Mouse (Mus musculus) E14TG2a.4 (cell line): ENCODE measurements around the gene Med13l.

Experiments
- CTCF ChIP-seq: conservative IDR thresholded peaks from 2 replicates; pipeline ENCODE4 v1.5.1; 2014; ENCODE audit warnings: low read length
- NANOG ChIP-seq: IDR thresholded peaks from 2 replicates; pipeline ENCODE4 v1.6.1; 2014; ENCODE audit warnings: borderline replicate concordance, low read length, mixed read lengths

DNA sequence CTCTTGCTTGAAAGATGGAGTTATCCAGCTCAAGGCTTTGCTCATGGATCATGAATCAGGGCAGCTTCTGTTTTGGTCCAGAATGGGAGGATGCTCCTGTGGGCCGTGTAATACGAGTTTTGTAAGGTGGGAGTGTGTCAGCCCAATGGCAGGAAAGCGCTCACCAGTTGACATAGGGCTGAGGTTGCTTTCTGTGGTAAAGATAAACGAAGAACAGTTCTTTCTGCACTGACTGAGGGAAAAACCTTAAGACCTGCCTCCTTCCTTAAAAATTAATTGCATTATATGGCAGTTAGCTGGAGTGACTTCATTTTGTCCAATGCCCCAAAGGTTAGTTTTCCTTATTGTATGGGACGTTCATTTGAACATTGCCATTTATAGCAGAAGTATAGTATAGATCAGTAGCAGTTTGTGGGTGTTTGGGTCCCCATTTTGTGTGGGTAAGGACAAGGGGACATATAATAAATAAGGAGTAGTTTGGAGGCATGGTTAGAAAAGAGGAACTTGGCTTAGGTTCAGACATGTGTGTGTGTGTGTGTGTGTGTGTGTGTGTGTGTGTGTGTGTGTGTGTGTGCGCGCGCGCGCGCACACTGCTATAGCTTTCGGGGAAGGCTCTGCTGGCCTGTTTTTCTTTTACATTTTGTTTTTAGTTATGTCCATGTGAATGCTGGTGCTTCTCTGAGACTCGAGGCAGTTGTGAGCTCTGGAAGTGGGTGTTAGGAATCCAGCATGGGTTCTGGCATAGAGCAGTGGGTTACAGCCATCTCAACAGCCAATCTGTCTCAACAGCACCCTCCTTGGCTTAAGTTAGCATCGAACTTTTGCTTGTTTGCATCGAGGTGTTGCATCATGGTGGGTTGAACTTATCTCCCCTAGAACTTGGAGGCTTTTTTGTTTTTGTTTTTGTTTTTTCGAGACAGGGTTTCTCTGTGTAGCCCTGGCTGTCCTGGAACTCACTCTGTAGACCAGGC is 76.2 kb downstream of the Med13l start:
- TF ChIP-seq CTCF (no peak), NANOG (no peak)
